Mouse (Mus musculus): ENCODE measurements at regions not wholly inside any gene's neighbourhood (a gene's known extent, or its start where the extent isn't known, plus 50 kb on each side); places are given as distances from the start of the nearest gene placed in this dataset.

DNA sequence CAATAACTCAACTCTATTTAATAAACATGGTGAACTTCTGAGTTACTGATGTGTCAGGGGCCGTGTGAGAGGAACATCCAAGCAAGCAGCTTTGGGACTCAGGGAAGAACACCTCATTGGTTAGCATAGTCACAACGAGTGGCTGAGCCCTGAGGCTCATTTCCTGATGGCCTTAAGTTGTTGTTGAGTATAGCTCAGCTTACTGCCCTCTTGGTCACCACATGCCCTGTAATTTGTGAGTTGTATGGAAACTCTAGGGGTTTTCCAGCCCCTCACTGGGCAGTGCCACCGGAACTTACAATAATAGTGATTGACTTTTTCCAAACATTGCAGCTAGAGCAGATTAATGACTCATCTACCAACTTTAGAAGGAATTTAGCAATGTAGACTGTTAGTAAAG lies 173.4 kb downstream of the 1700129C05Rik start:
- in situ Hi-C loops (cut with MboI; ENCODE audit: low pct_ligation_motif_present, low pct_unique_long_range_greater_than_20kb, low sequenced_read_pairs) (no loop called here), dilution Hi-C loops (cut with MboI; ENCODE audit: extremely low pct_ligation_motif_present, extremely low pct_unique_long_range_greater_than_20kb, low sequenced_read_pairs) (no loop called here)
- Histone ChIP-seq H3K4me3 (replicated peaks in 1 of 3; ENCODE audit: low read depth in 2 of 3, low read length in 2 of 3, poor library complexity in 1 of 3) (no peak overlapping the region), H3K79me2 (replicated peaks; ENCODE audit: control insufficient read depth, extremely low read depth, insufficient read depth, poor library complexity, severe bottlenecking) (no peaks in the 10 kb centered on the region), H3K27me3 (replicated peaks) (no peaks in the 10 kb centered on the region), H3K9ac (ENCODE audit: insufficient read depth, low read depth) (0 out of 2 replicates have a peak overlapping the region, but pooled peaks have one; percentile 60), H3K4me1 (ENCODE audit: control insufficient read depth in 1 of 2, insufficient read depth in 2 of 2) (peaks cover 11 to 37% of the 10 kb centered on the region in 2 experiments), H3K27ac (ENCODE audit: insufficient read depth, low read depth) (peak overlapping the region; percentile 93), H3K36me3 (replicated peaks in 1 of 2; ENCODE audit: control insufficient read depth in 1 of 2, insufficient read depth in 1 of 2, low read length in 1 of 2) (no peaks in the 10 kb centered on the region), H3K9me3 (replicated peaks; ENCODE audit: low read length) (peaks cover 2% of the 10 kb centered on the region), H3K4me2 (ENCODE audit: insufficient read depth, low read depth, poor library complexity, severe bottlenecking) (peak overlapping the region; percentile 67; the same call in 1 of the 2 replicates)
- DNase-seq (ENCODE audit: extremely low read depth), result peak; percentile 75
- TF ChIP-seq JUN (IDR thresholded peaks at IDR 0.05; ENCODE audit: insufficient read depth, low read depth, low read length) (peak; percentile 90), JUND (conservative IDR thresholded peaks at IDR 0.05; ENCODE audit: low read depth, low read length) (peak; percentile 78), MAZ (IDR thresholded peaks at IDR 0.05; ENCODE audit: low read depth, low read length) (no peak; the same call in 1 of the 2 replicates), NRF1 (IDR thresholded peaks at IDR 0.05; ENCODE audit: low read depth, low read length) (no peak), ZC3H11A (IDR thresholded peaks at IDR 0.05; ENCODE audit: low read depth, low read length) (no peak), RAD21 (IDR thresholded peaks at IDR 0.05; ENCODE audit: low read depth, low read length) (no peak; the same call in none of the 2 replicates), CTCF (conservative IDR thresholded peaks at IDR 0.05 in 1 of 2, IDR thresholded peaks at IDR 0.05 in 1 of 2; ENCODE audit: low read depth in 2 of 2, low read length in 2 of 2) (no peak), USF2 (conservative IDR thresholded peaks at IDR 0.05; ENCODE audit: low read depth, low read length) (no peak), IRF4 (IDR thresholded peaks at IDR 0.05; ENCODE audit: low read depth, low read length) (peak; percentile 90), NELFE (IDR thresholded peaks at IDR 0.05; ENCODE audit: low read depth, low read length) (no peak; the same call in 1 of the 2 replicates), MAFK (IDR thresholded peaks at IDR 0.05; ENCODE audit: insufficient replicate concordance, low read length) (0 out of 2 replicates have a peak, but pooled peaks have one; percentile 31), TCF12 (IDR thresholded peaks at IDR 0.05; ENCODE audit: low read depth, low read length) (peak; percentile 78), MXI1 (IDR thresholded peaks at IDR 0.05; ENCODE audit: low read depth, low read length) (no peak), GABPA (IDR thresholded peaks at IDR 0.05; ENCODE audit: insufficient replicate concordance, low read depth, low read length) (no peak), E2F4 (IDR thresholded peaks at IDR 0.05; ENCODE audit: insufficient replicate concordance, low read depth, low read length) (0 out of 2 replicates have a peak, but pooled peaks have one; percentile 29), ZMIZ1 (IDR thresholded peaks at IDR 0.05; ENCODE audit: low read depth, low read length) (no peak), ZNF384 (IDR thresholded peaks at IDR 0.05; ENCODE audit: low read depth, low read length) (peak; percentile 32; the same call in 1 of the 2 replicates), BHLHE40 (IDR thresholded peaks at IDR 0.05; ENCODE audit: low read depth, low read length) (peak; percentile 70), TBP (conservative IDR thresholded peaks at IDR 0.05; ENCODE audit: low read depth, low read length) (peak; percentile 59; the same call in 1 of the 2 replicates), UBTF (IDR thresholded peaks at IDR 0.05; ENCODE audit: low read depth, low read length) (no peak), MEF2A (IDR thresholded peaks at IDR 0.05; ENCODE audit: borderline replicate concordance, low read depth, low read length) (peak; percentile 96), HCFC1 (IDR thresholded peaks at IDR 0.05; ENCODE audit: low read depth, low read length) (peak; percentile 28; the same call in 1 of the 2 replicates), MYC (IDR thresholded peaks at IDR 0.05; ENCODE audit: low read depth, low read length) (peak; percentile 73; the same call in 1 of the 2 replicates), ELF1 (IDR thresholded peaks at IDR 0.05; ENCODE audit: low read depth, low read length) (peak; percentile 75), RCOR1 (conservative IDR thresholded peaks at IDR 0.05; ENCODE audit: low read depth, low read length) (no peak; the same call in 1 of the 2 replicates), EP300 (IDR thresholded peaks at IDR 0.05; ENCODE audit: low read length) (peak; percentile 94), CHD1 (IDR thresholded peaks at IDR 0.05; ENCODE audit: low read depth, low read length) (no peak), POLR2A (IDR thresholded peaks at IDR 0.05; ENCODE audit: low read depth, low read length) (peak; percentile 37), USF1 (IDR thresholded peaks at IDR 0.05; ENCODE audit: low read depth, low read length) (no peak), ZKSCAN1 (IDR thresholded peaks at IDR 0.05; ENCODE audit: borderline replicate concordance, low read depth, low read length) (no peak), SMC3 (IDR thresholded peaks at IDR 0.05; ENCODE audit: low read depth, low read length) (0 out of 2 replicates have a peak, but pooled peaks have one; percentile 17), PAX5 (IDR thresholded peaks at IDR 0.05; ENCODE audit: low read length) (no peak), MAX (IDR thresholded peaks at IDR 0.05; ENCODE audit: low read length) (peak; percentile 65; the same call in 1 of the 2 replicates), SIN3A (IDR thresholded peaks at IDR 0.05; ENCODE audit: low read length) (peak; percentile 59), ETS1 (conservative IDR thresholded peaks at IDR 0.05; ENCODE audit: low read depth, low read length) (peak; percentile 94), KAT2A (IDR thresholded peaks at IDR 0.05; ENCODE audit: insufficient replicate concordance, low read length) (no peak), POLR2AphosphoS2 (IDR thresholded peaks at IDR 0.05; ENCODE audit: low read depth, low read length) (no peak), CHD2 (IDR thresholded peaks at IDR 0.05; ENCODE audit: low read length) (peak; percentile 67)

All from CH12.LX (cell line).